Mouse (Mus musculus): ENCODE data around the gene Siah2. TPM values are rescaled to one million over a fixed set of nuclear protein-coding genes. Genes with fewer than 3 reads are reported as not detected.

Gene Siah2
- polyA plus RNA-seq, 1 experiment from 2014 or later = 2.5 TPM

- no peak overlapping the region for H3K4me3 ChIP-seq (replicated peaks)
- H3K27me3 ChIP-seq = no peaks in the 10 kb centered on the region
- no peak overlapping the region for H3K27ac ChIP-seq
- no peaks in the 10 kb centered on the region; the same call in 1 of the 2 replicates for H3K4me1 ChIP-seq (replicated peaks)
- no peaks in the 10 kb centered on the region for H3K36me3 ChIP-seq
- 69% methylated on average over 4 of the region's 4 CpGs for WGBS (ENCODE audit: insufficient replicate concordance)
- H3K9me3 ChIP-seq (replicated peaks) = 0 out of 2 replicates have a peak, but pooled peaks cover under 1% of the 10 kb centered on the region
- no peak for ATAC-seq (ENCODE audit: low read depth)
- no peak overlapping the region for H3K9ac ChIP-seq
- no peak for DNase-seq
- H3K4me2 ChIP-seq = no peak overlapping the region
These were observed 31.6 kb downstream of the Siah2 start for GRCm38 (mm10) chr3:58660636-58661035.

- Histone ChIP-seq H3K4me2 (no peak overlapping the region), H3K27ac (no peak overlapping the region), H3K27me3 (no peaks in the 10 kb centered on the region), H3K9ac (no peak overlapping the region), H3K4me3 (replicated peaks) (no peak overlapping the region), H3K9me3 (replicated peaks) (no peaks in the 10 kb centered on the region), H3K4me1 (replicated peaks) (peaks cover 3% of the 10 kb centered on the region; the same call in 1 of the 2 replicates), H3K36me3 (no peaks in the 10 kb centered on the region)
- DNase-seq = peak; percentile 6
- no peak for ATAC-seq (ENCODE audit: low read depth)
- 9% methylated on average over 2 of the region's 2 CpGs for WGBS (ENCODE audit: insufficient replicate concordance)
These were observed 34.8 kb downstream of the Siah2 start for GRCm38 (mm10) chr3:58657356-58657755.

GRCm38 (mm10) chr3:58655362-58656130 lies 36.7 kb downstream of the Siah2 start:
- 50% methylated on average over 17 of the region's 17 CpGs for WGBS (ENCODE audit: insufficient replicate concordance)
- H3K9me3 ChIP-seq (replicated peaks) = no peaks in the 10 kb centered on the region
- H3K4me1 ChIP-seq (replicated peaks) = peaks cover 3% of the 10 kb centered on the region; the same call in 1 of the 2 replicates
- H3K36me3 ChIP-seq = no peaks in the 10 kb centered on the region
- no peak overlapping the region for H3K27ac ChIP-seq
- H3K4me3 ChIP-seq (replicated peaks) = no peak overlapping the region
- H3K4me2 ChIP-seq = 0 out of 2 replicates have a peak overlapping the region, but pooled peaks have one; percentile 8
- ATAC-seq (ENCODE audit: low read depth) (no peak), DNase-seq (peak; percentile 24)
- no peak overlapping the region for H3K9ac ChIP-seq
- no peaks in the 10 kb centered on the region for H3K27me3 ChIP-seq

- H3K4me2 ChIP-seq = no peak overlapping the region
- no peak for DNase-seq
- 38% methylated on average over 5 of the region's 5 CpGs for WGBS (ENCODE audit: insufficient replicate concordance)
- H3K36me3 ChIP-seq = no peaks in the 10 kb centered on the region
- no peaks in the 10 kb centered on the region for H3K27me3 ChIP-seq
- H3K9ac ChIP-seq = no peak overlapping the region
- no peak for ATAC-seq (ENCODE audit: low read depth)
- H3K4me3 ChIP-seq (replicated peaks) = no peak overlapping the region
- H3K9me3 ChIP-seq (replicated peaks) = no peaks in the 10 kb centered on the region
- H3K4me1 ChIP-seq (replicated peaks) = peaks cover 6% of the 10 kb centered on the region; the same call in 1 of the 2 replicates
- H3K27ac ChIP-seq = no peak overlapping the region
These were observed 38.3 kb downstream of the Siah2 start for GRCm38 (mm10) chr3:58653907-58654306.

- Histone ChIP-seq H3K27ac (no peak overlapping the region), H3K9me3 (replicated peaks) (no peaks in the 10 kb centered on the region), H3K4me1 (replicated peaks) (peaks cover 3% of the 10 kb centered on the region; the same call in 1 of the 2 replicates), H3K9ac (no peak overlapping the region), H3K27me3 (no peaks in the 10 kb centered on the region), H3K36me3 (no peaks in the 10 kb centered on the region), H3K4me2 (no peak overlapping the region), H3K4me3 (replicated peaks) (no peak overlapping the region)
- 19% methylated on average over 4 of the region's 4 CpGs for WGBS (ENCODE audit: insufficient replicate concordance)
- peak; percentile 53; the same call in 1 of the 2 replicates for ATAC-seq (ENCODE audit: low read depth)
- no peak for DNase-seq
These were observed 41.9 kb downstream of the Siah2 start for GRCm38 (mm10) chr3:58650328-58650727.

- DNase-seq = no peak
- WGBS (ENCODE audit: insufficient replicate concordance) = 46% methylated on average over 2 of the region's 2 CpGs
- H3K4me1 ChIP-seq (replicated peaks) = peaks cover 3% of the 10 kb centered on the region; the same call in 1 of the 2 replicates
- no peaks in the 10 kb centered on the region for H3K36me3 ChIP-seq
- no peak overlapping the region for H3K4me3 ChIP-seq (replicated peaks)
- H3K9me3 ChIP-seq (replicated peaks) = no peaks in the 10 kb centered on the region
- no peaks in the 10 kb centered on the region for H3K27me3 ChIP-seq
- H3K4me2 ChIP-seq = no peak overlapping the region
- no peak overlapping the region for H3K9ac ChIP-seq
- ATAC-seq (ENCODE audit: low read depth) = no peak
- no peak overlapping the region for H3K27ac ChIP-seq
These were observed 45.0 kb downstream of the Siah2 start for GRCm38 (mm10) chr3:58647179-58647578.

GRCm38 (mm10) chr3:58646180-58646579 lies 46.0 kb downstream of the Siah2 start:
- no peaks in the 10 kb centered on the region for H3K27me3 ChIP-seq
- H3K4me1 ChIP-seq (replicated peaks) = peaks cover 3% of the 10 kb centered on the region; the same call in 1 of the 2 replicates
- H3K9ac ChIP-seq = no peak overlapping the region
- WGBS (ENCODE audit: insufficient replicate concordance) = 50% methylated on average over 4 of the region's 4 CpGs
- DNase-seq (no peak), ATAC-seq (ENCODE audit: low read depth) (no peak)
- no peaks in the 10 kb centered on the region for H3K36me3 ChIP-seq
- H3K4me3 ChIP-seq (replicated peaks) = no peak overlapping the region
- no peak overlapping the region for H3K4me2 ChIP-seq
- H3K9me3 ChIP-seq (replicated peaks) = no peaks in the 10 kb centered on the region
- H3K27ac ChIP-seq = no peak overlapping the region

GRCm38 (mm10) chr3:58636406-58637295 lies 55.5 kb downstream of the Siah2 start, which contains the start of gene Erich6:
Erich6 (minus strand) TSS chr3:58637207.
- Histone ChIP-seq H3K9ac (peak within 1 kb of the TSS; percentile 45; the same call in 1 of the 2 replicates), H3K4me2 (peak within 1 kb of the TSS; percentile 76), H3K4me3 (replicated peaks) (peak within 1 kb of the TSS; percentile 53), H3K36me3 (no peaks in the 10 kb centered on the region), H3K27me3 (no peaks in the 10 kb centered on the region), H3K9me3 (replicated peaks) (no peaks in the 10 kb centered on the region), H3K4me1 (replicated peaks) (peaks cover 8% of the 10 kb centered on the region), H3K27ac (no peak within 1 kb of the TSS)
- DNase-seq (no peak), ATAC-seq (ENCODE audit: low read depth) (peak; percentile 36; the same call in 1 of the 2 replicates)
- under 1% methylated on average over 34 of the region's 34 CpGs for WGBS (ENCODE audit: insufficient replicate concordance)

GRCm38 (mm10) chr3:58631693-58632092 lies 60.5 kb downstream of the Siah2 start:
- no peak overlapping the region for H3K9ac ChIP-seq
- H3K4me3 ChIP-seq (replicated peaks) = no peak overlapping the region
- H3K4me2 ChIP-seq = no peak overlapping the region
- H3K9me3 ChIP-seq (replicated peaks) = no peaks in the 10 kb centered on the region
- no peak for ATAC-seq (ENCODE audit: low read depth)
- WGBS (ENCODE audit: insufficient replicate concordance) = 66% methylated on average over 2 of the region's 2 CpGs
- H3K27me3 ChIP-seq = no peaks in the 10 kb centered on the region
- no peak overlapping the region for H3K27ac ChIP-seq
- H3K36me3 ChIP-seq = no peaks in the 10 kb centered on the region
- peaks cover 6% of the 10 kb centered on the region for H3K4me1 ChIP-seq (replicated peaks)
- DNase-seq = no peak

GRCm38 (mm10) chr3:58624981-58625380 lies 67.2 kb downstream of the Siah2 start:
- Histone ChIP-seq H3K27ac (no peak overlapping the region), H3K9ac (no peak overlapping the region), H3K36me3 (no peaks in the 10 kb centered on the region), H3K4me1 (replicated peaks) (no peaks in the 10 kb centered on the region), H3K4me3 (replicated peaks) (no peak overlapping the region), H3K27me3 (no peaks in the 10 kb centered on the region), H3K9me3 (replicated peaks) (no peaks in the 10 kb centered on the region), H3K4me2 (no peak overlapping the region)
- ATAC-seq (ENCODE audit: low read depth) (no peak), DNase-seq (no peak)
- WGBS (ENCODE audit: insufficient replicate concordance) = 62% methylated on average over 4 of the region's 4 CpGs
